Mouse (Mus musculus) gastrocnemius, adult 18-20 months (tissue): ENCODE measurements around the gene Il9r. TPM values are rescaled to one million over a fixed set of nuclear protein-coding genes. Genes with fewer than 3 reads are reported as not detected.
"Not testable (repeated sequence)": the region's sequence is repeated elsewhere in the genome, so short reads cannot be mapped to it uniquely, and the experiment has no call there.

Source experiments
- DNase-seq: peaks from one replicate; pipeline ENCODE4 v3.0.0; 2021; ENCODE audit warnings: low spot score
- total RNA-seq, 2 experiments: library from RNA; stranded (reverse); gene quantifications; 2 replicates each; pipeline ENCODE4 v1.2.3; 2021

Il9r gene
- total RNA-seq, 2 experiments from 2014 or later: not detected

- no peak for DNase-seq
Observed at GRCm38 (mm10) chr11:32227041-32227440, 27.0 kb upstream of the Il9r start.

- peak; percentile 90 for DNase-seq
Observed at GRCm38 (mm10) chr11:32226124-32226871, 26.2 kb upstream of the Il9r start, which contains the start of gene Mpg. Gene Mpg (plus strand): TSS chr11:32226505.

DNA sequence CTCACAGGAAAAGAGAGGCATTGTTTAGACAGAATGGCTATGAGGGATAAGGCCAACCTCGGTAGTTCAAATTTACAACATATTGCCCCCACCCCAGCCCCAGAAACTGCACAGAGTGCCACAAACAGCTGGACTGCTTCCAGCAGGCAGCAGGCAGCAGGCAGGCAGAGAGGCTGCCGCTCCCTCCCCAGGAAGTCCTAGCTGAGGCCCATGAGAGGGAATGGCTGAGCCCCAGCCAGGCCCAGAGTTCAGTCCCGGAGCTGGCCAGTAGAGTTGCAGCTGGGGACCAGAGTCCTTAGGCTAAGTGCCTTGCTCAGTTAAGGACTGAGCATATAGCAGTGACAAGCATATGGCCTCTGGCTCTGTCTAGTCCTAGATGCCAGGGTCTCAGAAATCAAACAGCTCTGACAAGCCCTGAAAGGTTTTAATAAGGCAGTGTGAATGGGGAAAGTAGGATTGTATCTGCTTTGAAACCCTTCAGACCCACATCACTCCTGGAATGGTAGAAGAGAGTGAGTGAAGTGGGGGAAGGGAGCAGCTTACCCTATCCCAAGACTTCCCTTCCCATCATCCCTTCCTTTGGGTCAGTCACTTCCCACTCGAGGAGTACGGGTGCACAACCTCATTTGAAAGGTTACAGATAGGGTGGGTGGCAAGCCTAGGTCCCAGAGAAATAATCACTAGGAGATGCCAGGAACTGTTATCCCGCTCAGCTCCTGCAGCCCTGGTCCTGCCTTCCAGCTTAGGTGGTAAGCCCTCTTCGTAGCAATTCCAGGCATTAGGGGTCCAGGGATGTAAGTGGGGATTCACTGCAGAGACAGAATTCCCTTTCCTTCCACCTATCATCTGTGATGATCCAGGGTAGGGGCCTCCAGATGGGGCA, 25.4 kb upstream of the Il9r start:
- DNase-seq: peak; percentile 31

- peak; percentile 90 for DNase-seq
Observed at GRCm38 (mm10) chr11:32224468-32225139, 24.5 kb upstream of the Il9r start.

DNA sequence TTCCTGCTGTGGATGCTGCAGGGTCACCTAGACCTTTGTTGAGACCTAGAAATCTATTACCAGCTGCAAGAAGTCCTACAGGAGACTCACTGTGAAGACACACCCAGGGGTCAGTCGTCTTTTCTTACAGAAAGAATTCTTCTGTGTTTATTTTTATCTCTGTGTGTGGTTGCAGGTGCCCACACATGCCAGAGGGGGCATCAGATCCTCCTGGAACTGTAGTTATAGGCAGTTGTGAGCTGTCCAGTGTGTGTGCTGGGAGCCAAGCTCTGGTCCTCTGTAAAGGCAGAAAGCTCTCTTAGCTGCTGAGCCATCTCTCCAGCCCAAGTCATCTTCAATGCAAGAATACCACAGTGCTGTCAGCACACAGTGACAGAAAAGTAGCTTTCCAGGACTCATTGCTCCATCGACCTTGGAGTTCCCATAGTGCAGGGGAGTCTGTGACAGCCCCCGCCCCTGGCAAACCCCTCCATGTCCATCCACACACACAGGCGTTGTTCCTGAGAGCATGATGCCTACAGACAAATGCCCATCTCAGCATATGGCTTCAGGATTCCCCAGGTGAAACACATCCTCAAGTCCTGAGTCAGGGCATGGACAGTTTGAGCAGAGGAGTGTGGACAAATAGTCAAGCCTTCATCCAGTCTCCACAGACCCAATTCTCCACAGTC, 23.4 kb upstream of the Il9r start:
- no peak for DNase-seq

- DNase-seq: no peak
Observed at GRCm38 (mm10) chr11:32222570-32223194, 22.6 kb upstream of the Il9r start.

GRCm38 (mm10) chr11:32221951-32222409, 21.9 kb upstream of the Il9r start, which contains the start of gene Rhbdf1:
Gene Rhbdf1 (minus strand): TSS chr11:32222300.
- DNase-seq: peak; percentile 47

- DNase-seq: peak; percentile 64
Observed at GRCm38 (mm10) chr11:32221225-32221950, 21.3 kb upstream of the Il9r start.

DNA sequence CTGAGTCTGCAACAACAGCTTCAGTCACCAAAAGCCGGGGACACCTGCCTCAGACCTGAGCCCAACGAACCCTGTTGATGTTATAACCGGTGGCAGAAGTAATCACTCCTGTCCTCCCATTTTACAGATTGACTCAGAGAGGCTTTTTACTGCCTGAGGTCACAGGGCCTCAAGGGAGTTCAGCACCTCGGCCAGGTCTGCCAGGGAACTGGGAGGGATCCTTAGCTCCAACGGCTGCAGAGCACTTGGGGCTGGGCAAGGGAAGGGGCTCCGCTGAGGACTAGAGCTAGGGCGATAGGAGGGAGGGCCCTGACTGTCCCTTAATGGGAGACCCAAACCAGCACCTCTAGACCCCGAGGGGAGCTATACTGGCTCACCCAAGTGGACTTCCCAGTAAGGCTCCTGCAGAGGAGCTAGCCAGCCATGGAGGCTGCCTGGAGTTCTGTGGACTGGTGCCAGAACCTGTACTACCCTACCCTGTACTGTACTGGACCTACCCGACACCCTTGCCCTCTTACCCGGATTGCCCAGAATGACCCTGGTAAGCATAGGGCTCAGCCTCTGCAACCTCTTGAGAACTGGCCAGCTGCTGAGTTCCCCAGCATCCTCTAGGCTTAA, 20.6 kb upstream of the Il9r start:
- DNase-seq: no peak

DNA sequence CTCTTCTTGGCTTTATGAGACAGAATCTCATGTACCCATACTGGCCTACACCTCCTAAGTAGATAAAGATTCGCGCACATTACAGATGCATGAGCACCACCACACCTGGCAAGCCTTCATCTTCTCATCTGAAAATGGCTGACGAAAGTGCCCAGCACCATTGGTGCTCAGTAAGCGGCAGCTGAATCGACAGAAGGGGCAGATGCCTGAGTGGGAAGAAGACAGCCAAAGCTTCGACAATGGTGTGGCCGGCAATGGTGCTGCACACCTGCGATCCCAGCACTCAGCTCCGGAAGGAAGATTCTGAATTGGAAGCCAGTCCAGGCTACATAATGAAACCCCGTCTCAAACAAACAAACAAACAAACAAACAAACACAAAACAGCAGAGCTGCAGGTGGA, 19.2 kb upstream of the Il9r start:
- DNase-seq: no peak

DNA sequence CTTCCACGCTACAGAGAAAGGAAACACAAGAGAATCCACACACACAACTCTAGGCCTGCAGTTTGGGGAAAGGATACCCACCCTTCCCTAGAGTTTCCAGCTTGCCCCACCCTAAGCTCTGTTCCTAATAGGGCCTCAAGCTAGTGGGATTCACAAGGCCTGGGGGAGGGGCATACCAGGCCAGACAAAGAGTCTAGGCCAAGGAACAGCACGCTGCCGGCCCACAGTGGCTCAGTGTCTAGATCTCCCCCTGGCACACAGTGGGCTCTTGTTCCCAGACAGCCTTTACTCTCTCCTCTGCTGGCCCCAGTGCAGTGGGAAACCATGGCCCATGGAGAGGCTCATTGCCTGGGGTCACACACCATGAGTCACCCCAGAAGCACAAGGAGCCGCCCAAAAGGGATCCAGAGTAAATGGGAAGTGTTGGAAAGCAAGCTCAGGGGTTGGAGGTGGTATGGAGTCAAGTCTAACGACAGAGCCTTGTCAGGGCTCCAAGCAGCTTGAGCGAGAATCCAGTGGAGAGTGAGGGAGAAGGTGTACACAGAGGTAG, 18.5 kb upstream of the Il9r start:
- no peak for DNase-seq

- peak; percentile 73 for DNase-seq
Observed at GRCm38 (mm10) chr11:32216851-32217250, 16.8 kb upstream of the Il9r start.

GRCm38 (mm10) chr11:32215372-32216162, 15.5 kb upstream of the Il9r start:
- DNase-seq: no peak

GRCm38 (mm10) chr11:32210623-32211022, 10.5 kb upstream of the Il9r start:
- DNase-seq: no peak

- peak; percentile 97 for DNase-seq
Observed at GRCm38 (mm10) chr11:32205058-32205873, 5.2 kb upstream of the Il9r start, which contains the start of gene Snrnp25. Gene Snrnp25 (plus strand): TSS chr11:32205415.

DNA sequence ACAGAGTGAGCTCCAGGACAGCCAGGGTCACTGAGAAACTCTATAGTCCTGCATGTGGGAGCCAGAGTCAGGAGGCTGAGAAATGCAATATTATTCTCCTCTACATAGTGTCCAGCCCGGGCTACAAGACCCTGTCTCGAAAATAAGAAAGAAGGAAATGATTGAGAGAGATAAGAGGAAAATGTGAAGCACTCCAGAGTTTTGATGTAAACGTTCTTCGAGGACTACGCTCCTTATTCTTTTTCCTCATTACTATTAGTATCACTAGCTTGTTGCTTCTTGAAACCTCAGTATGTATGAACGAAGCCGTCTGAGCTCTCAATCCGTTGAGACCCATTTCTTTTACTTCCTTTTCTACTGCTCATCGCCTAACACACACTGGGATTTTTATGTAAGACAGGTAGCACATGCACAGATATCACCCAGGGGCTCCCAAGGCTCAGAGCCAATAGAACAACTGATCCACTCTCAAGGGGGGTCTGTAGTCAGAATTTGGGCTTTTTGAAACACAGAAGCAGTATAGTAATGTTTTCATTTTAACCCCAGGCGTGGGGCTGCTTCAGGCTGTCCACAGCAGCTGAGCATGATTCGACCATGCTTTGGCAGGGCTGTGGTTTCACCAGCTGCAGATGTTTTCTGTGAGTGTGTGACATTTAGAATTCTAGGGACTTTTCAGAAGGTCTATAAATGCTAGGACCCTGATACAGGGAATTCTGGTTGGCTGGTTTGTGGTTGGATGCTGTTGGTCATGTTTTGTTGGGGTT, 2.0 kb upstream of the Il9r start:
- no peak for DNase-seq

DNA sequence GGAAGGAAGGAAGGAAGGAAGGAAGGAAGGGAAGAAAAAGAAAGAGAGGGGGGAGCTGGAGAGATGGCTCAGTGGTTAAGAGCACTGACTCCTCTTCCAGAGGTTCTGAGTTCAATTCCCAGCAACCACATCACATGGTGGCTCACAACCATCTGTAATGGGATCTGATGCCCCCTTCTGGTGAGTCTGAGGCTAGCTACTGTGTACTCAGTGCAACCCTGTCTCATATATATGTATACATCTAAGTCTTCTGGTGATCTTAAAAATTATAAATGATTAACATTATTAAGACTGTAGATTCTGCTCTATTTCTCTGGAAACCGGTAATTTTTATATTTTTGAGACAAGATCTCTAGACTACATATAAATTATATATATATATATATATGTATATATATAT, 913 bp upstream of the Il9r start:
- DNase-seq: not testable (repeated sequence)
